Mouse (Mus musculus) hindbrain, postnatal 0 days (tissue): ENCODE measurements at regions not wholly inside any gene's neighbourhood (a gene's known extent, or its start where the extent isn't known, plus 50 kb on each side); places are given as distances from the start of the nearest gene placed in this dataset.
A peak's percentile ranks its signal among the peaks of the same experiment; 100 is the strongest.

Source experiments
- ATAC-seq: fragments of 200-750 bp; cut with Nextera tagmentation; 2 replicates; pipeline ENCODE4 v1.8.0; 2017; ENCODE audit warnings: mild to moderate bottlenecking, moderate TSS enrichment, moderate library complexity
- DNase-seq: peaks from one replicate; pipeline ENCODE4 v3.0.0-alpha.2; 2015; ENCODE audit warnings: low spot score
- H3K27ac ChIP-seq: fragments of 300-500 bp; sonication (generic); 2 replicates; pipeline ENCODE4 v1.5.1; 2014; ENCODE audit warnings: mild to moderate bottlenecking
- H3K27me3 ChIP-seq: fragments of 300-500 bp; sonication (generic); 2 replicates; pipeline ENCODE4 v1.6.1; 2014; ENCODE audit warnings: low read length, mixed read lengths; ENCODE audit not compliant: insufficient read depth
- H3K36me3 ChIP-seq: fragments of 300-500 bp; sonication (generic); 2 replicates; pipeline ENCODE4 v1.6.1; 2014; ENCODE audit warnings: low read length, mixed read lengths; ENCODE audit not compliant: insufficient read depth
- H3K4me1 ChIP-seq: fragments of 300-500 bp; sonication (generic); 2 replicates; pipeline ENCODE4 v1.6.1; 2014; ENCODE audit warnings: antibody characterized with exemption, low read length, mixed read lengths; ENCODE audit not compliant: insufficient read depth
- H3K4me2 ChIP-seq: fragments of 300-500 bp; sonication (generic); 2 replicates; pipeline ENCODE4 v1.6.1; 2014; ENCODE audit warnings: low read depth, mild to moderate bottlenecking, low read length, moderate library complexity, mixed read lengths
- H3K4me3 ChIP-seq: fragments of 300-500 bp; sonication (generic); 2 replicates; pipeline ENCODE4 v1.5.1; 2014; ENCODE audit warnings: low read length
- H3K9ac ChIP-seq: fragments of 300-500 bp; sonication (generic); replicated peaks from 2 replicates; pipeline ENCODE4 v1.6.1; 2014; ENCODE audit warnings: mild to moderate bottlenecking, low read length, moderate library complexity, mixed read lengths
- H3K9me3 ChIP-seq: fragments of 300-500 bp; sonication (generic); 2 replicates; pipeline ENCODE4 v1.6.1; 2016; ENCODE audit warnings: low read length, mixed read lengths
- CTCF ChIP-seq: IDR thresholded peaks from 2 replicates; pipeline ENCODE4 v1.5.1; 2016; ENCODE audit warnings: antibody characterized with exemption, control low read depth, low read depth
- WGBS: fragments of 180-500 bp; shearing (Covaris S2); extraction: QIAGEN DNeasy Blood & Tissue Kit; methylation state at CpG from one replicate; pipeline ENCODE4 v1.1.7; 2014; 5-methylcytosine and 5-hydroxymethylcytosine counted together

GRCm38 (mm10) chr16:76433076-76433825 is 59.6 kb upstream of the Nrip1 start:
- Histone ChIP-seq H3K9me3 (no peaks in the 10 kb centered on the region), H3K27me3 (no peaks in the 10 kb centered on the region), H3K9ac (no peak overlapping the region), H3K4me2 (peak overlapping the region; percentile 40), H3K27ac (no peak overlapping the region), H3K36me3 (no peaks in the 10 kb centered on the region), H3K4me3 (no peak overlapping the region; the same call in 1 of the 2 replicates), H3K4me1 (no peaks in the 10 kb centered on the region; the same call in 1 of the 2 replicates)
- no peak for ATAC-seq
- DNase-seq, result peak; percentile 46
- 58% methylated on average over 24 of the region's 24 CpGs for WGBS
- no peak for TF ChIP-seq CTCF

DNA sequence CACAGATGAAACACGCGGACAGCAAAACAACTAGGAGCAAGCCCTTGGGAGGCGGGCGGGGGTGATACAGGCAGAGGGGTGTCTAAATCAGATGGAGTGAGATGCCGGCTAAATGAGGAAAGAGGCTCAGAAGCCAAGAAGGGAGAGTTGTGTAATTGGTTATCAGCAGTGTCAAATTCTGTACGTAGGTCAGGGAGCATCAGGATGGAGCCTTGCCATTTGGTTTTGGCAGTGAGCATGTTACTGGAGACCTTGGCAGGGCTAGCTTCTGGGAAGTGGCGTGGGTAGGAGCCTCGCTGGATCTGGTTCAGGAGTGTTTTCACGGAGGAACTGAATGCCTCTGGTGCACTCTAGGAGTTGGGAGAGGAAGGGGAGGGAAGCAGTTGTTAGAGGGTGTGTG is 58.7 kb upstream of the Nrip1 start:
- H3K9me3 ChIP-seq, result no peaks in the 10 kb centered on the region
- WGBS, result 59% methylated on average over 9 of the region's 9 CpGs
- no peaks in the 10 kb centered on the region for H3K27me3 ChIP-seq
- no peak overlapping the region for H3K9ac ChIP-seq
- H3K36me3 ChIP-seq, result no peaks in the 10 kb centered on the region
- DNase-seq (peak; percentile 49), ATAC-seq (peak; percentile 63; the same call in 1 of the 2 replicates)
- H3K4me3 ChIP-seq, result no peak overlapping the region
- H3K4me2 ChIP-seq, result no peak overlapping the region
- no peak for TF ChIP-seq CTCF
- H3K4me1 ChIP-seq, result no peaks in the 10 kb centered on the region; the same call in 1 of the 2 replicates
- no peak overlapping the region for H3K27ac ChIP-seq

GRCm38 (mm10) chr16:76429156-76429555 is 55.5 kb upstream of the Nrip1 start:
- DNase-seq (no peak), ATAC-seq (no peak)
- no peak overlapping the region for H3K9ac ChIP-seq
- 91% methylated on average over 3 of the region's 3 CpGs for WGBS
- no peak for TF ChIP-seq CTCF
- H3K4me2 ChIP-seq, result no peak overlapping the region
- H3K4me1 ChIP-seq, result no peaks in the 10 kb centered on the region; the same call in 1 of the 2 replicates
- no peaks in the 10 kb centered on the region for H3K27me3 ChIP-seq
- no peak overlapping the region for H3K27ac ChIP-seq
- no peak overlapping the region for H3K4me3 ChIP-seq
- no peaks in the 10 kb centered on the region for H3K9me3 ChIP-seq
- H3K36me3 ChIP-seq, result no peaks in the 10 kb centered on the region

GRCm38 (mm10) chr16:76423964-76424363 is 50.3 kb upstream of the Nrip1 start:
- Histone ChIP-seq H3K27me3 (no peaks in the 10 kb centered on the region), H3K4me1 (no peaks in the 10 kb centered on the region), H3K4me3 (no peak overlapping the region), H3K4me2 (no peak overlapping the region), H3K9me3 (no peaks in the 10 kb centered on the region), H3K36me3 (no peaks in the 10 kb centered on the region), H3K27ac (no peak overlapping the region), H3K9ac (no peak overlapping the region)
- TF ChIP-seq CTCF, result no peak
- 91% methylated on average over 14 of the region's 14 CpGs for WGBS
- no peak for DNase-seq
- ATAC-seq, result no peak
